Mouse (Mus musculus) 3134 (cell line): ENCODE data around the gene Mindy4b-ps.
A peak's percentile ranks its signal among the peaks of the same experiment; 100 is the strongest.

Experiments used
- DNase-seq: peaks from one replicate; pipeline ENCODE4 v3.0.0-alpha.2; 2011; ENCODE audit warnings: low spot score; ENCODE audit not compliant: insufficient read length; ENCODE audit errors: extremely low read depth

Gene Mindy4b-ps

DNA sequence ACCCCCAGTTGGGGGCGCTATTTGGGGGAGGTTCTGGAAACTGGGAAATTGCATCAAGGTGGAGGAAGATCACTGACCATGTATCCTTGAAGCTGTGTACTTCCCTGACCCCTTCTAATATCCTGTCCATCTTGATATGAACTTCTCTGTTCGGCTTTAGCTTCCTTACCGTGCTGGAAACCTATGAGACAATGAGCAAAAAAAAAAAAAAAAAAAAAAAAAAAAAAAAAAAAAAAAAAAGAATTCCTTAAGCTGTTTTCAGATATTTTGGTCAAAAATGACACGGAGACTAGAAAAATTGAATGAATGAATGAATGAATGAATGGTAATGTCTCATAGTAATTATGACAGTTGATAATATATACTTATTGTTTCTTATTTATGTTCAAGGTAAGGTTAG lies 35.6 kb downstream of the Mindy4b-ps start:
- no peak for DNase-seq

DNA sequence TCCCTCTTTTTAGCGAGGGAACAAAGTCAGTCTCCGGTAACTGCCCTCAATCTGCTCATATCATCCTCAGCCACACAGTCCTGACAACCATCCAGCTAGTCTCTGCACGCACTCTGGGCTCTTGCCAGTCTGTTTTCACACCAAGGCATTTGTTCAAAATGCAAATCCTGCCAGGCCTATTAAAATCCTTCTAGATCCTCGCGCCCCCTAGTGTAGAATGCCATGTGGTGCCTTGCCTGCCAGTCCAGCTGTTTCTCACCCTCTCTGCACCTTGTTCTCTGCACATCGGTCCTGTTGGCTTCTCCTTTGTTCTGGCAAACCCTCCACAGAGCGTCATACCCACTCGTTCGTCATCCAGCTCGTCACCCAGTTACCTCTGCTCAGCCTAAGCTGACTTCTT lies 36.2 kb downstream of the Mindy4b-ps start:
- DNase-seq, result peak; percentile 36

DNA sequence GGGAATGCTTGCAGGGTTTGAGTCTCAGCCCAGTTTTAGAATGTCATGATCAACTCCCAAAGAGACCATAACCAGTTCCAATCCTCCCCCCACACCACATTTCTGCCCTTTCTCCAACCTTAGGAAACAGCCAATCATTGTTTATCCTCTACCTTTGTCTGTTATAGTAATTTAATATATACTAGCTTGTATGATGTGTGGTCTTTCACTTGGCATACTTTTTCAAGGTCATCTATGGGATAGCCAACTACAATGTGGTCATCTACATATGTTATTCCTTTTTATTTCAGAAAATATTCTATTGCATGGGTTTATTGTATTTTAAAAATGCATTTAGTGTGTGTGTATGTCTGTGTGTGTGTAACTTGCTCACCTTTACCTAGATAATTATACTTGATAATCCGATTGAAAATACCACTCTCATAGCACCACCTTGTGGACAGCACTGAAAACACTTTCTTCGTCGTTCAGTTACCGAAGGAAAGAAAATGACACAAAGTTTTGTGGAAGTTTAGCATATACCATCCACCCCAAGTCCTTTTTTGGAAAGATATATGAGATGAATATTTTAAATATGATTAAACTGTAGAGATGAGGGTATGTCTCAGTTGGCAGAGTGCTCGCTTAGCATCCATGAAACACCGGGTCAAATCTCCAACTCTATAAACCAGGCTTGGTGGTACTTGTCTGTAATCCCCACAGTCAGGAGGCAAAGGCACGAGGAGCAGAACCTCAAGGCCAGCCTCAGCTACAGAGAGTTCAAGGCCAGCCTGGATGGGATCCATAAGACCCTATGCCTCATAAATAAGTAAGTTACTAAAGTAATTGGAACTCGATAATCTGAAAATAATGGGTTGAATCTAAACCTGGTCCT lies 37.7 kb downstream of the Mindy4b-ps start:
- DNase-seq, result no peak

DNA sequence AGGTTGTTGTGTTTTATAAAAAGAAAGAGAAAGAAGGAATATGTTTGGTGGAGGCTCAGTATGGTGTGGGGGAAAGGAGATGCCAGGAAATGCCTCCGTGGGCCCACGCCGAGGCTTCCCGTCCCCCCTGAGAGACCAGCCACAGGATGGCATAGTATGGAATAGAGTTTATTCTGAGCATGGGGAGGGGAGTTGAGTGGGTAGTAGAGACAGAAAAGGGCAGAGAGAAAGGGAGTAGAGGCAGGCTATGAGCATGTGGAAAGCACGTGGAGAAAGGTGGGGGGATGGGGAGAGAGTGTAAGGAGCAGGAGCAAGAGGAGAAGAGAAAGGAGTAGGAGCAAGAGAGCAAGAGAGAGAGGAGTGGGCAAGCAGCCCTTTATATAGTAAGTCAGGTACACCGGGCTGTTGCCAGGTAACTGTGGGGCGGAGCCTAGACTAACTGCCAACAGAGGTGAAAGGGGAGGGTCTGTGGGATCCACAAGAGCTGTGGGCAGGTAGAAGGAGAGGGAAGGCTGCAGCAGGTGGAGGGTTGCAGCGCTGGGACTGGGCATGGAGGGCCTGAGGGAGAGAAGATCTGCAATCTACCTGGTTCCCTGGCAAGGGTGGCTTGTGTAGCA lies 38.4 kb downstream of the Mindy4b-ps start:
- no peak for DNase-seq

GRCm38 (mm10) chr3:58756429-58756828 lies 65.7 kb downstream of the Mindy4b-ps start:
- no peak for DNase-seq

DNA sequence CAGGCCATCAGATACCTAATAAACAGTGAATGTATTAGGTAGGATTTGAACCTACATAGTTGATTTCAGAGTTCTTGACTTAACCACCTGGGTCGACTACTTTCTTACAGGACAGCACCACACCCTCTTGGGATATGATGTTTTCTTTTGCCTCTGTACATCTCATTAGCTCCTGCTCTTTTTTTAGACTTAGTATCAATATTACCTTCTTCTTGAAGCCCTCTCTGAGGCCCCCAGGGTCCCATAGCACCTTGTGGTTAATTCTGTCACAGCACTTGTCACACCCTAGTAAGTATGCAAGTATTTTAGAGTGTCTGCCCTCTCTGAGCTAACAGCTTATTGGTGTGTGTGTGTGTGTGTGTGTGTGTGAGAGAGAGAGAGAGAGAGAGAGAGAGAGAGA lies 66.3 kb downstream of the Mindy4b-ps start:
- no peak for DNase-seq

GRCm38 (mm10) chr3:58754361-58754760 lies 67.8 kb downstream of the Mindy4b-ps start:
- DNase-seq, result no peak

- no peak for DNase-seq
These were observed 70.1 kb downstream of the Mindy4b-ps start for GRCm38 (mm10) chr3:58751818-58752620.

DNA sequence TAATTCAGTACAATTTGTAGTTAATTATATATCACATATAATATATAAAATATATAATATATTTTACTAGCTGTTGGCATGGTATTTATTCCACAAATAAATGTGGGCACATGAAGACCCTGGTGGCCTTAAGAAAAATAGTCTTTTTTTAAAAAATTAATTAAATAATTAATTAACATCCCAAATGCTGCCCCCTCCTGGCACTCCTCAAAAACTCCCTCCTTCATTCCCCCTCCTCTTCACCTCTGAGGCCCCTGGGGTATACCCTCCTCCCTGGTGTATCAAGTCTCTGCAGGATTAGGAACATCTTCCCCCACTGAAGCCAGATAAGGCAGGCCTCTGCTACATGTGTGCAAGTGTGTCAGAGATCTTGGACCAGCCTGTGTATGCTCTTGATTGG lies 73.4 kb downstream of the Mindy4b-ps start:
- no peak for DNase-seq

GRCm38 (mm10) chr3:58747924-58748323 lies 74.2 kb downstream of the Mindy4b-ps start:
- DNase-seq, result no peak

DNA sequence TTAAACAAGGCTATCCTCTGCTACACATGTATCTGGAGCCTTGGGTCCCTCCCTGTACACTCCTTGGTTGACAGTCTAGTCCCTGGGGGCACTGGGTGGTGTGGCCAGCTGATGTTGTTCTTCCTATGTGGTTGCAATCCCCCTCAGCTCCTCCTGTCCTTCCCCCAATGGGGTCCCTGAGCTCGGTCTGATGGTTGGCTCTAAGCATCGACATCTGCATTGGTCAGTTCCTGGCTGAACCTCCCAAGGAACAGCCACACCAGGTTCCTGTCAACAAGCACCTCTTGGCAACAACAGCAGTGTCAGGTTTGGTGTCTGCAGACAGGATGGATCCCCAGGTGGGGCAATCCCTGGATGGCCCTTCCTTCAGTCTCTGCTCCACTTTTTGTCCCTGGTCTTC lies 82.6 kb downstream of the Mindy4b-ps start:
- no peak for DNase-seq
